Mouse (Mus musculus) adrenal gland, adult 8-10 months (tissue): ENCODE data around the gene Slco3a1. TPM values are rescaled to one million over a fixed set of nuclear protein-coding genes. Genes with fewer than 3 reads are reported as not detected.
A peak's percentile ranks its signal among the peaks of the same experiment; 100 is the strongest.

Source experiments
- DNase-seq: peaks from one replicate; pipeline ENCODE4 v3.0.0; 2022
- total RNA-seq, 4 experiments: library from RNA; stranded (reverse); gene quantifications; 2 replicates each; pipeline ENCODE4 v1.2.4; 2022

The Slco3a1 gene
- total RNA-seq, 4 experiments from 2014 or later: 29.6 to 44.1 (median 39.0) TPM

DNA sequence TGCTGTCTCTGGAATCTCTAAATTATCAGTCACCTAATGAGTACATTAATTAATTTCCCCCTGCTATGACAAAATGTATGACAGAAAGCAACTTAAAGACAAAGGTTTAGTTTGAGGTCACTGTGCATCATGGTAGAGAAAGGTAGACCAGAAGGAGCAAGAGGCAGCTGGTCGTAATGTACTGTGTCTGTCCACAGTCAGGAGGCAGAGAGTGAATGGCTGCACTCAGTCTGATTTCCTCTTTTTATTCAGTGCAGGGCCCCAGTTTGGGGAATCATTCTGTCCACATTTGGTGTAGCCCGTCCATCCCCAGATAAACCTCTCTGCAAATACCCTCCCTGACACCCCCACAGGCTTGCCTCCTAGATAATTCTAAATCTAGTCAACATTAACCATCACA, 68.9 kb downstream of the Slco3a1 start:
- no peak for DNase-seq

GRCm38 (mm10) chr7:74484024-74484385, 70.6 kb downstream of the Slco3a1 start:
- no peak for DNase-seq

- DNase-seq: no peak
Observed at GRCm38 (mm10) chr7:74483294-74484023, 71.1 kb downstream of the Slco3a1 start.

DNA sequence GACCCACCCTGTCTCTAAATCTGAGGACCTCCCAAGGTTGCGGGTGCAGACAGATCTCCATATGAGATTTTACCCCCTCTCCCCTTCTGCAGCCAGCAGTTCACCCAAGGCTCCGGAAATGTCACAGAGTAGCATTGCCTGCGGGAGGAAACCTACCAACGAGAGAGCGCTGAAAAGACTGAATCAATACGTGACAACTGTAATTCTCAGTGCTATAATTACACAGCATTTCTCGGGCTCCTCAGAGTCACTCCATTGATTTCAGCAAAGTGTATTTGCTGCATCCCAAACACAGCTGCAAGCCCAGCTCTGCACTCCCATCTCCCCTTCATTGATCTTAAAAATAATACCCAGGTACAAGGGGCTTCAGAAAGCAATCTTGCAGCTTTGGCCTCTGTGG, 82.8 kb downstream of the Slco3a1 start:
- DNase-seq: no peak

DNA sequence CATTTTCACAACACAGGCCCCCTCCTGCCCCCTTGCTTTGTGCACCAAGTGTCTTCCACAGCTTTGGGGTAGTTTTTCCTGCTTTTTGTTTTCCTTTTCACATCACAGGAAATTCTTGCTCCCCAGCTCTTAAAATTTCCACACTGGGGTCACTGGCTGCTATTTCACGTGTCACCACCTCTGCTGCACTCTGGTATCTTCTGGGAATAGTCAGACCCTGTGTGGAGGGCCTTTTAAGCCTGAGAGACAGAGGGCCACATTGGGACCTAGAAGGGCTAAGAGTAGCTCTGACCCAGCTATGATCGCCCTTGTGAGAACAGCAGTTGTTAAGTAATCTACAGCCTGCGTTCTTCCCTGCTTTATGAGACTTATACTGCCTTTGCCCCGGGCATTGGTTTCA, 87.7 kb downstream of the Slco3a1 start:
- no peak for DNase-seq

DNA sequence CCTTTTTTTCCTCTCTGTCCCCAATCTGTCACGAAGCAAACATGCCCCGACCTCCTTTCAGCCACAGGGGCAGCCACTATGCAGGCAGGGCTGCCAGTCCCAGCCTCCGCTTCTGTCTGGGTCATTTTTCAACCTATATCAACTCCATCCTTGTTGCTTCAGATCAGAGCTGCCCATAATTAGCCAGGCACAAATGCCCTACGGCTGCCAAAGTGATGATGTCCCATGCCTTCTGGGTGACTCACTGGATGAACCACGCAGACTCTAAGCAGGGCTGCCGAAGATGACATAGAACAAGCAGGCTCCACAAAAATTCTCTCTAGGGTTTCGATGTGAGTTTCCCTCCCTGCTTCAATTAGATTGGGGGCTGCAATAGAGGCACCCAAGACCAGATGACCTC, 89.9 kb downstream of the Slco3a1 start:
- DNase-seq: peak; percentile 18

DNA sequence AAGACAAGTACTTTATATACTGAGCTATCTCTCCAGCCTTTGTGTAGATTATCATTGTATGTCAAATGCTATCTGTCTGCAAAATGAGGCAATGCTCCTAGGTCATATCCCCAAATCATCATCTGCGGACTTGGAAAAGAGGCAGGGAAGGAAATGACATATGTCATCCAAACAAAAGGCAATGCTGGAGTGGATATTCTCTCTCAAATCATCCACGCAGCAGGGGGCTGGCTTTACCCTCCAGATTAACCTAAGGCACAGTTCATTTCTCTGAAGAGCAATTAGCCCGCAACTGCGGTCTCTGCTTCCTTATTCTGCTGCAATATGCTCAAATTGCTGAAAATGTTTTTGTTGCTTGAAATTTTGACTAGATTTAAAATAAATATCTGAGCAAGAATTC, 92.1 kb downstream of the Slco3a1 start:
- no peak for DNase-seq

- no peak for DNase-seq
Observed at GRCm38 (mm10) chr7:74461736-74462135, 92.8 kb downstream of the Slco3a1 start.

- DNase-seq: no peak
Observed at GRCm38 (mm10) chr7:74461146-74461545, 93.4 kb downstream of the Slco3a1 start.

GRCm38 (mm10) chr7:74459812-74460211, 94.8 kb downstream of the Slco3a1 start:
- peak; percentile 7 for DNase-seq

DNA sequence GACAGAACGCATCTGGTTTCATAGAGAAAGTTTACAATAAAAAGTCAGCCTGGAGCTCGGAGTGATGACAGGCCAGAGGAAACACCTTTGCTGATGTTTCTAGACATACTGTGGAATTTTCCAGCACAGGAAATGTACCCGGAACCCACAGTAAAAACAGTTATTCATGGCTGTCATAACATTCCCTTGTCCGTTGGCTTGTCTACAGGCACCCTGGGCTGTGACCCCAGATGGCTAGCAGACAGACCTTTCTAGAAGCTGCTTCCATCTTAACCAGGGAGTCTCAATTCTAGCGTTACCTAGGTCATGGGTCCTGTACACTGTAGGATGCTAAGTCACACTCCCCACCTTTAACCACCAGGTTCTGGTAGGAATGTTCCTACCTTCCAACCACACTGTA, 95.3 kb downstream of the Slco3a1 start:
- DNase-seq: no peak

GRCm38 (mm10) chr7:74458475-74459221, 95.9 kb downstream of the Slco3a1 start:
- peak; percentile 7 for DNase-seq

GRCm38 (mm10) chr7:74457347-74457975, 97.1 kb downstream of the Slco3a1 start:
- no peak for DNase-seq

- DNase-seq: no peak
Observed at GRCm38 (mm10) chr7:74456781-74457180, 97.8 kb downstream of the Slco3a1 start.

- DNase-seq: no peak
Observed at GRCm38 (mm10) chr7:74451047-74451446, 103.5 kb downstream of the Slco3a1 start.

- DNase-seq: no peak
Observed at GRCm38 (mm10) chr7:74449802-74450201, 104.8 kb downstream of the Slco3a1 start.

GRCm38 (mm10) chr7:74447781-74448180, 106.8 kb downstream of the Slco3a1 start:
- DNase-seq: no peak

GRCm38 (mm10) chr7:74445148-74445547, 109.4 kb downstream of the Slco3a1 start:
- no peak for DNase-seq

DNA sequence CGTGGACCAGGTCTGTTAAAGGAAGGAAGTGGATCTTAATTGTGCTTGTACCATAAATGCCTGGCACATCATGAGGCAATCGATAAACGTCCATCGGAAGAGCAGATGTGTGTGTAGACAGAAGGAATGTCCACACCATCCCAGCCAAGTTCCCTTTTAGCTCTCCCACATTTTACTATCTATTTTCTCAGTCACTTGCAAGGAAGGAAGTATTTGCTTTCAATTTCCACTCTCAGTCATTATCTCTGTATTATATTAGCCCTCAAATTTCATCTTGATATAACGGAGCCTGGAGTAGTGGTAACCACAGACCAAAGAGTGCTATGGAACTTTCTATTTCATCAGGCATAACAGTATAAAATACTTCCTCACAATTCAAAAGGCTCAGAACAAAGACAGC, 112.2 kb downstream of the Slco3a1 start:
- DNase-seq: no peak

- DNase-seq: no peak
Observed at GRCm38 (mm10) chr7:74437534-74437933, 117.0 kb downstream of the Slco3a1 start.

- DNase-seq: no peak
Observed at GRCm38 (mm10) chr7:74436642-74437041, 117.9 kb downstream of the Slco3a1 start.

DNA sequence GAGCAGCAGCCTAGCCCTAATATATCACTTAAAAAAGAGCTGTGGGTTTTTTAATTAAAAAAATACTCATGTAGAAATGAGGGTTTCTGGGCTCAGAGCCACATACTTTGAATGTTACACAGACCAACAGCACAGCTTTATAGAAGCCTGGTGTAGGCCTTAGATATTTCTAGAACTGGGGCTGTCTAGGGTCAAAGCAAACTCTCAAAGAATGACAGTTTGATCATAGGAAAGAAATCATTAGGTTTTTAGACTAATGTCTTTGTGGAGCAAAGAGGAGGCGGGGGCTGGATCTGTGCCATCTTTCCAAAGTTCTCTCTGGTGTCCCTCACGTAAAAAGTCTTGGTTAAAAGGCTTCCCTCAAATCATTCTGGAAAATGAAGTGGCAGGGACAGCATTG, 121.6 kb downstream of the Slco3a1 start:
- no peak for DNase-seq

- DNase-seq: no peak
Observed at GRCm38 (mm10) chr7:74429252-74429651, 125.3 kb downstream of the Slco3a1 start.

DNA sequence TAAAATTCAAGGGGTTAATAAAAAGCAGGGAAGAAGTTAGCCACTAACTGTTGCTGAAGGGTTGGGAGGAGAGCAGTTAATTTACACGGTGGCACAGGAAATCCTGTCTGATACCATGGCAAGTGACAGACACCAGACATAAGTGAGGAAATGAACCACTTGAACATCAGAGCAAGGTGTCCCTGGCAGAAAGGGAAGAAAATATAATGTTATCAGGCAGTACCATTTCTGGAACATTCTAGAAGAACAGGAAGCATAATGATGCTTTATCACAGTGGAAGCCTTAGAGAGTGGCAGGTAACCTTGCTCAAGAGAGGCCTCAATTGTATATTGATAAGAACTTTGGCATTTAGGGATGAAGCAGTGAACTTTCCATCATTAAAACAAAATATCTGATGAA, 127.4 kb downstream of the Slco3a1 start:
- no peak for DNase-seq
